Mouse (Mus musculus) MEL (cell line): Measurements from ENCODE around the gene Nfix. TPM values are rescaled to one million over a fixed set of nuclear protein-coding genes. Genes with fewer than 3 reads are reported as not detected.
A peak's percentile ranks its signal among the peaks of the same experiment; 100 is the strongest.

ENCODE experiments used
- DNase-seq: peaks from one replicate; pipeline ENCODE4 v3.0.0; 2011; ENCODE audit warnings: low read depth, low spot score
- H3K27ac ChIP-seq: 2 replicates; pipeline ENCODE4 v1.5.1; 2012; ENCODE audit warnings: low read depth, mild to moderate bottlenecking, control low read depth, low read length, moderate library complexity; ENCODE audit not compliant: control insufficient read depth
- H3K27me3 ChIP-seq, 2 experiments: fragments of 150-350 bp in 1 of 2; sonication (generic) in 1 of 2; 2 replicates each; pipeline ENCODE4 v1.6.1; 2012; ENCODE audit warnings: low read length in 2 of 2, mild to moderate bottlenecking in 2 of 2, improper control_type of control experiment in 1 of 2, moderate library complexity in 1 of 2; ENCODE audit not compliant: insufficient read depth in 2 of 2, control insufficient read depth in 1 of 2
- H3K36me3 ChIP-seq, 2 experiments: 2 replicates each; pipeline ENCODE4 v1.6.1; 2012 to 2014; ENCODE audit warnings: low read length in 2 of 2, improper control_type of control experiment in 1 of 2, inconsistent platforms in 1 of 2, mild to moderate bottlenecking in 1 of 2; ENCODE audit not compliant: insufficient read depth in 2 of 2, control insufficient read depth in 1 of 2
- H3K4me1 ChIP-seq, 2 experiments: fragments of 150-350 bp in 1 of 2; sonication (generic) in 1 of 2; 2 replicates each; pipeline ENCODE4 v1.6.1; 2012; ENCODE audit warnings: low read length in 2 of 2, improper control_type of control experiment in 1 of 2, mild to moderate bottlenecking in 1 of 2; ENCODE audit not compliant: insufficient read depth in 2 of 2, control insufficient read depth in 1 of 2
- H3K4me3 ChIP-seq, 2 experiments: fragments of 150-350 bp in 1 of 2; sonication (generic) in 1 of 2; 2 replicates each; pipeline ENCODE4 v1.5.1; 2012; ENCODE audit warnings: low read depth in 2 of 2, low read length in 2 of 2, mild to moderate bottlenecking in 2 of 2, moderate library complexity in 2 of 2, control low read depth in 1 of 2, improper control_type of control experiment in 1 of 2; ENCODE audit not compliant: control insufficient read depth in 1 of 2, insufficient read depth in 1 of 2
- H3K79me2 ChIP-seq: 2 replicates; pipeline ENCODE4 v1.6.1; 2012; ENCODE audit warnings: mild to moderate bottlenecking, low read length, moderate library complexity; ENCODE audit not compliant: control insufficient read depth, poor library complexity, insufficient read depth
- H3K9ac ChIP-seq: 2 replicates; pipeline ENCODE4 v1.6.1; 2012; ENCODE audit warnings: low read depth, mild to moderate bottlenecking, control low read depth, low read length, moderate library complexity; ENCODE audit not compliant: control insufficient read depth, poor library complexity, severe bottlenecking
- H3K9me3 ChIP-seq: fragments of 150-350 bp; sonication (generic); replicated peaks from 2 replicates; pipeline ENCODE4 v1.6.1; 2012; ENCODE audit warnings: mild to moderate bottlenecking, low read length, improper control_type of control experiment, moderate library complexity; ENCODE audit not compliant: insufficient read depth
- BHLHE40 ChIP-seq: IDR thresholded peaks from 2 replicates; pipeline ENCODE4 v1.6.1; 2012; ENCODE audit warnings: low read depth, mild to moderate bottlenecking, inconsistent platforms, low read length, improper control_type of control experiment, borderline replicate concordance
- E2F4 ChIP-seq: IDR thresholded peaks from 2 replicates; pipeline ENCODE4 v1.6.1; 2011; ENCODE audit warnings: low read depth, low read length, improper control_type of control experiment, borderline replicate concordance
- ELF1 ChIP-seq: IDR thresholded peaks from 2 replicates; pipeline ENCODE4 v1.6.1; 2014; ENCODE audit warnings: low read depth, mild to moderate bottlenecking, inconsistent platforms, low read length, improper control_type of control experiment, moderate library complexity
- ETS1 ChIP-seq: IDR thresholded peaks from 2 replicates; pipeline ENCODE4 v1.6.1; 2012; ENCODE audit warnings: low read depth, mild to moderate bottlenecking, inconsistent platforms, low read length, improper control_type of control experiment, moderate library complexity
- GABPA ChIP-seq: IDR thresholded peaks from 2 replicates; pipeline ENCODE4 v1.6.1; 2012; ENCODE audit warnings: low read depth, mild to moderate bottlenecking, inconsistent platforms, low read length, improper control_type of control experiment, moderate library complexity
- HCFC1 ChIP-seq: IDR thresholded peaks from 2 replicates; pipeline ENCODE4 v1.6.1; 2012; ENCODE audit warnings: low read depth, mild to moderate bottlenecking, inconsistent platforms, low read length, improper control_type of control experiment, moderate library complexity
- JUND ChIP-seq: IDR thresholded peaks from 2 replicates; pipeline ENCODE4 v1.6.1; 2011; ENCODE audit warnings: low read depth, mild to moderate bottlenecking, improper control_type of control experiment, low read length
- KAT2A ChIP-seq: conservative IDR thresholded peaks from 2 replicates; pipeline ENCODE4 v1.6.1; 2012; ENCODE audit warnings: low read depth, low read length, improper control_type of control experiment, inconsistent platforms
- MAFK ChIP-seq: IDR thresholded peaks from 2 replicates; pipeline ENCODE4 v1.6.1; 2011; ENCODE audit warnings: low read depth, mild to moderate bottlenecking, low read length, improper control_type of control experiment, borderline replicate concordance
- MAX ChIP-seq: IDR thresholded peaks from 2 replicates; pipeline ENCODE4 v1.6.1; 2011; ENCODE audit warnings: low read length, improper control_type of control experiment
- MAZ ChIP-seq: IDR thresholded peaks from 2 replicates; pipeline ENCODE4 v1.6.1; 2012; ENCODE audit warnings: low read depth, mild to moderate bottlenecking, inconsistent platforms, low read length, improper control_type of control experiment
- MEF2A ChIP-seq: IDR thresholded peaks from 2 replicates; pipeline ENCODE4 v1.6.1; 2014; ENCODE audit warnings: low read depth, mild to moderate bottlenecking, inconsistent platforms, low read length, improper control_type of control experiment; ENCODE audit not compliant: poor library complexity, insufficient replicate concordance, severe bottlenecking; ENCODE audit errors: extremely low read depth
- MXI1 ChIP-seq: IDR thresholded peaks from 2 replicates; pipeline ENCODE4 v1.6.1; 2011; ENCODE audit warnings: mild to moderate bottlenecking, low read depth, low read length, improper control_type of control experiment
- MYB ChIP-seq: IDR thresholded peaks from 2 replicates; pipeline ENCODE4 v1.6.1; 2011; ENCODE audit warnings: mild to moderate bottlenecking, low read depth, low read length, improper control_type of control experiment
- MYC ChIP-seq: IDR thresholded peaks from 2 replicates; pipeline ENCODE4 v1.6.1; 2011; ENCODE audit warnings: low read depth, mild to moderate bottlenecking, low read length, improper control_type of control experiment, moderate library complexity
- NELFE ChIP-seq: IDR thresholded peaks from 2 replicates; pipeline ENCODE4 v1.6.1; 2011; ENCODE audit warnings: low read depth, low read length, improper control_type of control experiment
- NRF1 ChIP-seq: IDR thresholded peaks from 2 replicates; pipeline ENCODE4 v1.6.1; 2014; ENCODE audit warnings: low read depth, mild to moderate bottlenecking, inconsistent platforms, low read length, improper control_type of control experiment, moderate library complexity; ENCODE audit not compliant: poor library complexity, insufficient read depth, severe bottlenecking
- POLR2A ChIP-seq, 2 experiments: IDR thresholded peaks; 2 replicates each; pipeline ENCODE4 v1.6.1; 2011 to 2012; ENCODE audit warnings: low read length in 2 of 2, mild to moderate bottlenecking in 2 of 2, control low read depth in 1 of 2, improper control_type of control experiment in 1 of 2, low read depth in 1 of 2, moderate library complexity in 1 of 2; ENCODE audit not compliant: control insufficient read depth in 1 of 2, insufficient read depth in 1 of 2, poor library complexity in 1 of 2
- POLR2AphosphoS2 ChIP-seq: IDR thresholded peaks from 2 replicates; pipeline ENCODE4 v1.6.1; 2011; ENCODE audit warnings: low read length, improper control_type of control experiment
- POLR2AphosphoS5 ChIP-seq: IDR thresholded peaks from 2 replicates; pipeline ENCODE4 v1.6.1; 2012; ENCODE audit warnings: low read depth, borderline replicate concordance, mild to moderate bottlenecking, inconsistent platforms, low read length, moderate library complexity, mixed read lengths
- RCOR1 ChIP-seq: IDR thresholded peaks from 2 replicates; pipeline ENCODE4 v1.6.1; 2012; ENCODE audit warnings: low read depth, mild to moderate bottlenecking, inconsistent platforms, low read length, improper control_type of control experiment
- SIN3A ChIP-seq: IDR thresholded peaks from 2 replicates; pipeline ENCODE4 v1.6.1; 2012; ENCODE audit warnings: low read length, improper control_type of control experiment, inconsistent platforms
- SMC3 ChIP-seq: IDR thresholded peaks from 2 replicates; pipeline ENCODE4 v1.6.1; 2011; ENCODE audit warnings: low read depth, low read length, improper control_type of control experiment
- TAL1 ChIP-seq: IDR thresholded peaks from 2 replicates; pipeline ENCODE4 v1.6.1; 2012; ENCODE audit warnings: mild to moderate bottlenecking, inconsistent platforms, low read length, moderate library complexity, mixed read lengths
- TBP ChIP-seq: IDR thresholded peaks from 2 replicates; pipeline ENCODE4 v1.8.0; 2011; ENCODE audit warnings: low read depth, low read length, improper control_type of control experiment
- TCF12 ChIP-seq: IDR thresholded peaks from 2 replicates; pipeline ENCODE4 v1.6.1; 2014; ENCODE audit warnings: low read depth, mild to moderate bottlenecking, inconsistent platforms, low read length, improper control_type of control experiment, moderate library complexity
- UBTF ChIP-seq: IDR thresholded peaks from 2 replicates; pipeline ENCODE4 v1.6.1; 2012; ENCODE audit warnings: low read depth, mild to moderate bottlenecking, inconsistent platforms, low read length, improper control_type of control experiment, moderate library complexity, borderline replicate concordance; ENCODE audit not compliant: insufficient read depth
- USF1 ChIP-seq: IDR thresholded peaks from 2 replicates; pipeline ENCODE4 v1.6.1; 2014; ENCODE audit warnings: low read depth, mild to moderate bottlenecking, inconsistent platforms, low read length, improper control_type of control experiment, moderate library complexity
- ZMIZ1 ChIP-seq: IDR thresholded peaks from 2 replicates; pipeline ENCODE4 v1.6.1; 2012; ENCODE audit warnings: low read depth, mild to moderate bottlenecking, inconsistent platforms, low read length, improper control_type of control experiment, moderate library complexity
- polyA plus RNA-seq, 2 experiments: library from polyadenylated mRNA; stranded (reverse) in 1 of 2; unstranded in 1 of 2; fragments of >175 nt in 1 of 2; fragments of >200 nt in 1 of 2; gene quantifications; 2 replicates each; pipeline versions ENCODE4 v1.2.1 to v1.2.4; 2012; ENCODE audit warnings: low replicate concordance in 2 of 2, low read depth in 1 of 2; ENCODE audit not compliant: insufficient read length in 2 of 2, insufficient read depth in 1 of 2, missing spikeins in 1 of 2
- total RNA-seq: library from RNA; depleted of rRNA; stranded (reverse); fragments of 300-350 nt; gene quantifications from 2 replicates; pipeline ENCODE4 v1.2.3, GENCODE M21; 2012

Gene Nfix
- total and polyA plus RNA-seq, 3 experiments = 14.4 to 29.1 TPM; not detected in 1

DNA sequence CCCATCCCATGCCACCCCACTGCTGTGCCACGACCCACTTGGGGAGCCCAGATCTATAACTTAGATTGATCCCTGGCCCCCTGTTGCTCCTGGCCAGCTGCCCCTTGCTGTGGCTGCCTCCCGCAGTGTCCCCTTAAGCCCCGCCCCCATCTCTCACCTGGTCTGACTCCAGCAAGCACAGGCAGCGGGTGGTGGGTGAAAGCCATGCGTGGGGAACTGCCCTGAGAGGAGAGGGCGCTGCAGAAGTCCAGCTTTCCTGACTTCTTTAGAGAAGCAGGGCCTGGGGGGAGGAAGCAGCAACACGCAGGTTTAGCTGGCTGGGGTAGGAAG, 76.6 kb downstream of the Nfix start:
- Histone ChIP-seq H3K36me3 (peaks cover 4 to 29% of the 10 kb centered on the region in 2 experiments; a peak in 3 of 4 replicates), H3K27me3 (no peaks in the 10 kb centered on the region), H3K27ac (peak overlapping the region; percentile 99), H3K79me2 (peaks cover 13% of the 10 kb centered on the region), H3K9ac (peak overlapping the region; percentile 80), H3K4me3 (peak overlapping the region; percentile 27 to 48), H3K9me3 (no peaks in the 10 kb centered on the region), H3K4me1 (peaks cover 12 to 48% of the 10 kb centered on the region in 2 experiments)
- TF ChIP-seq SMC3 = no peak
- TF ChIP-seq TCF12 = peak; percentile 28; the same call in 1 of the 2 replicates
- TF ChIP-seq NELFE = peak; percentile 5; the same call in 1 of the 2 replicates
- peak; percentile 74 for DNase-seq

GRCm38 (mm10) chr8:84722850-84723570, 77.1 kb downstream of the Nfix start, which contains the start of gene G430095P16Rik:
G430095P16Rik (plus strand) TSS chr8:84723007.
- Histone ChIP-seq H3K27ac (peak within 1 kb of the TSS; percentile 99), H3K79me2 (peaks cover 13% of the 10 kb centered on the region), H3K4me1 (peaks cover 12 to 45% of the 10 kb centered on the region in 2 experiments), H3K4me3 (peak within 1 kb of the TSS; percentile 33 to 48), H3K36me3 (peaks cover 4 to 29% of the 10 kb centered on the region in 2 experiments; a peak in 3 of 4 replicates), H3K9me3 (no peaks in the 10 kb centered on the region), H3K27me3 (no peaks in the 10 kb centered on the region), H3K9ac (peak within 1 kb of the TSS; percentile 80)
- DNase-seq = peak; percentile 97
- TF ChIP-seq POLR2AphosphoS5 = no peak
- TF ChIP-seq JUND = no peak
- TF ChIP-seq POLR2AphosphoS2 = peak; percentile 61; the same call in 1 of the 2 replicates
- TF ChIP-seq UBTF = no peak
- peak; percentile 9 to 71; a peak in 2 of 4 replicates for TF ChIP-seq POLR2A (IDR thresholded peaks at IDR 0.05; ENCODE audit: control insufficient read depth in 1 of 2, insufficient read depth in 1 of 2, low read depth in 1 of 2, low read length in 2 of 2, poor library complexity in 1 of 2)
- no peak for TF ChIP-seq TBP
- no peak for TF ChIP-seq ZMIZ1
- TF ChIP-seq MYB = peak; percentile 21; the same call in 1 of the 2 replicates
- no peak for TF ChIP-seq MEF2A
- TF ChIP-seq NRF1 = peak; percentile 70
- no peak; the same call in 1 of the 2 replicates for TF ChIP-seq KAT2A
- peak; percentile 90; the same call in 1 of the 2 replicates for TF ChIP-seq MAZ
- TF ChIP-seq MAFK = no peak
- TF ChIP-seq SIN3A = peak; percentile 93
- TF ChIP-seq NELFE = peak; percentile 29
- no peak; the same call in 1 of the 2 replicates for TF ChIP-seq RCOR1
- TF ChIP-seq HCFC1 = peak; percentile 67; the same call in 1 of the 2 replicates
- peak; percentile 93 for TF ChIP-seq ETS1
- no peak for TF ChIP-seq SMC3
- peak; percentile 95 for TF ChIP-seq MYC
- no peak for TF ChIP-seq E2F4
- TF ChIP-seq USF1 = no peak; the same call in none of the 2 replicates
- no peak for TF ChIP-seq GABPA
- TF ChIP-seq ELF1 = peak; percentile 61
- TF ChIP-seq TAL1 = 0 out of 2 replicates have a peak, but pooled peaks have one; percentile 39
- peak; percentile 98 for TF ChIP-seq MXI1
- TF ChIP-seq BHLHE40 = peak; percentile 98
- peak; percentile 87 for TF ChIP-seq MAX
